Mouse (Mus musculus): ENCODE results near the gene Neurog3.
A peak's percentile ranks its signal among the peaks of the same experiment; 100 is the strongest.

Neurog3 gene

DNA sequence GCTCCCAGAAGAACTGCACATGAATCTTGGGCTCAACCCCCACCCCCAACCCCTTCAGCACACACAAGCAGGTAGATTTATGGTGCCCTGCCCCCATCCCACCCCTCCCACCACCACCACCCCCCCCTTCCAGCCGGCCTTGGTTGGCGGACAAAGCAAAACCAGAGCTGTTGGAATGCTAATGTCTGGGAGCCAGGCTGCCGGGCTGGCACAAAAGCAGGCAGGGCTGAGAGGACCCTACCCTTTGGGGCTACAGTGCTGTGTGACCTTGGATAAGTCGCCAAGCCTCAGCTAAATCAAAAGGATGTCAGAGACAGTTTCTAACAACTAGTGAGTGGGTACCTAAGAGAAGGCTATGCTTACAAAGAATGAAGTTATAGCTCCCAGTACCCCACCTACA is 4.3 kb downstream of the Neurog3 start:
- DNase-seq (ENCODE audit: low spot score), result no peak

DNA sequence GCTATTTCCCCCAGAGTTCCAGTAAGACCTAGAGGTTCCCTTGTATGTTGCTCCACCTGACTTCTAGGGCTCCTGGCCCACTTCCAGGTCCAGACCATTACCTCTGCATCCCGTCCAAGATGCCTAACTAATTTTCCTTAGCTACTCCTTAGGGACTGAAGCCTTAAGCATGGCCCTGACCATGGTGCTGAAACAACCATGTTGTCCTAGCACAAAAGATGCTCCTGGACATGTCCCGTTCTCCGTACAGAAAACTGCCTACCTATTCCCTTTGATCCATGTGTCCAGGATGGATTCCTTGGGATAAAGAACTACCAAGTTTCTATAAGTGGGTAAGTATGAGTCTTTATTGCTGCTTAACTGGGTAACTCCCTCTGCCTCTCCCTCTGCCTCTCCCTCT is 5.2 kb downstream of the Neurog3 start:
- DNase-seq (ENCODE audit: low spot score), result peak; percentile 35

DNA sequence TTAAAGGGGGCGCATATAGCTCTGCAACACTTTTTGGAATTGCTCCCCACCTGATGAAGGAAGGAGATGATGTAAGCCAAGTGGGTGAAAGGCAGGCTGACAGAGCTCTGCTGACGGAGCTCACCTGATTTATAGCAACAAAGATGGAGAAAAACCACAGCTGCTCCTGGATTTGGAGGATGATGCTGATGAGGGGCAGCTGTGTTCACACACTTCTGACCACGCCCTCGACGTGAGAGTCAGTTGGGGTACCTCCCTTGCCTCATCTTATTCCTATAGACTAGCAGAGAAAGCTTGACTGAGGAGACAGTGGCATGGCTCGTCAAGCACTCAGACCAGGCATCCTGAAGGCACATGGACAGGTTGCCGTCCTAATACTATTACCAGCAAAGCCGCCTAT is 10.9 kb downstream of the Neurog3 start, which contains the start of gene Fam241b:
Gene Fam241b (minus strand): TSS at position 101 of the 400 bp plus-strand sequence.
- no peak for DNase-seq (ENCODE audit: low spot score)

DNA sequence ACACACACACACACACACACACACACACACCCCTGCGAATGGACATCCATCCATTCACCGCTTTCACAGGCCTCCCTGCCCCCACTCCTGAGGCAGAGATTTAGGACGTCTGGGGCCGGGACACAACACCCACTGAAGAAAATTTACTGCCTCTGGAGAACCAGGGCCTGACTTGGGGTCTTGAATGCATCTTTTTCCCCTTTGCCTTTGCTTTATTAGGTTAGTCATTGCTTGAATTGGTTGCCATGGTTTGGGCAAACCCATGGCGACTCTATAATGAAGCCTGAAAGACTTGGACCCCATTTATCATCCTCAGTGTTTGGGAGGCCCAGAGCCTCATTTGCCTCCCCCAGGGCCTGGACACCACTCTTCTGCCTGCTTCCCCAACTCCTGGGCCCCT is 13.1 kb downstream of the Neurog3 start:
- no peak for DNase-seq (ENCODE audit: low spot score)

DNA sequence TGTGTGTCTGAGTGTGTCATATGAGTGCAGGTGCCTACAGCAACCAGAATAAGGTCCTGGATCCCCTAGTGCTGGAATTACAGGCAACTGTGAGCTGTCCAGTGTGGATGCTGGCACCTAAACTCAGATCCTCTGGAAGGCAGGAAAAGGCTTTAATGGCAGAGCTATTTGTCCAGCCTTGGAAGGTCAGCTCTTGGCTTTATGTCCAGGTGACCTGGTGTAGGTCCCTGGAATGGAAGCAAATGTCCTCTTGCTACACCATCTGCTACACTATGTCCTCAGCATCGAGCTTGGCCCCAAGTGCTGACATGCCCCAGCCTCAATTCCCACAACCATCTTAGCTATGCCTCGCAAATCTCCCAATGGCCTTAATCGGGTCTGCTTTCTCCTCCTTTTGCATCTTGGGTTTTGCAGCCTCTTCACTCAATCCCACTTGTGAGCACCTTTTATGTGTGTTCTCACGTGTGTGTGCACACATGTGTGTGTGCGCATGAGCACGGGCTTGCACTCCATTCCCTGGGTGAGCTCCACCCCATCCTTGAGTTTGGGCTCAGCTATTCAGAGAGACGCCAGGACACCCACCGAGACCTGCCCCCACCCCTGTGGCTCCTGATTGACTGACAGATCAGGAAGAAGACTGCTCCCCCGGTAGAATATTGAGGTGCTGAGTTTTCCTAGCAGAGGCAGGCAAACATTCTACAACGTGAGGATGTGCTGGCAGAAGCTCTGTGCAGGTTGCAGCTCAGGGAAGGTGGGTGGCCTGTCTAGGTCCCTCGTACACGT is 14.8 kb downstream of the Neurog3 start:
- no peak for DNase-seq (ENCODE audit: low spot score)

DNA sequence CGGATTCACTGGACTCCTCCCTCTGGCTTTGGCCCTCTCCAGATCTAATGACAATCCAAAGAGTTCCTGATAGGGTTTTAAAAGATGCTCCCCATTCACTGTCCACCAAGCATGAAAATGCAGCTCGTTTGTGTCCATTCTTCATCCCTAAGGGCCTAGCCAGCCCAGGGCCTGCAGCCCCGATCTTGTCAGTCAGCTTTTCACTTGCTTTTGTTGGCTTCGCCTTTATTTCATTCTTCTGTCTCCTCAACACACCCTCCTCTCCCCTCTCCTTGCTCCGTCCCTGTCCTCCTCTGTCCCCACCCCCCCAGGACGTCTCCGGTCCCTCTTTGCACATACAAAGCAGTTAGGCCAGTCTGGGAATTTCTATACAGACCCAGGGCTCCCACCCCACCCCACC is 17.0 kb downstream of the Neurog3 start:
- no peak for DNase-seq (ENCODE audit: low spot score)

DNA sequence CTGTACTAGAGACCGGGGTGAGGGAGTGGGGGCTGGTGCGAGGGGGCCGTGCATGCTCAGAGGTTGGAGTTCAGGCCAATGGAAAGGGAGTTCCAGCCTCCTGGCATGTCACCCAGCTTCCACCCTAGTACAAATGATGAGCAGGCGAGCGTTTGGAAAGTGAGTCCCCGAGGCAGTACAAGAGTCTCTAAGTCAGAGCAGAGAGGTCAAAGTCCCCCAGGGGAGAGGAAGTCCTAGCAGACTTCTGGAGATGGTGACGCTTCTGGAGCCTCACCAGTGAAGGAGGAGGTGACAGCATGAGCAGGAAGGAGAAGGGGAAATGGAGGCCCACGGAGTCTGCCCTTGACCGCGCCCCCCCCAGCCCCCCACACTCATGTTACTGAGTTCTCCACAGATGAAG is 29.5 kb downstream of the Neurog3 start:
- DNase-seq (ENCODE audit: low spot score), result no peak

DNA sequence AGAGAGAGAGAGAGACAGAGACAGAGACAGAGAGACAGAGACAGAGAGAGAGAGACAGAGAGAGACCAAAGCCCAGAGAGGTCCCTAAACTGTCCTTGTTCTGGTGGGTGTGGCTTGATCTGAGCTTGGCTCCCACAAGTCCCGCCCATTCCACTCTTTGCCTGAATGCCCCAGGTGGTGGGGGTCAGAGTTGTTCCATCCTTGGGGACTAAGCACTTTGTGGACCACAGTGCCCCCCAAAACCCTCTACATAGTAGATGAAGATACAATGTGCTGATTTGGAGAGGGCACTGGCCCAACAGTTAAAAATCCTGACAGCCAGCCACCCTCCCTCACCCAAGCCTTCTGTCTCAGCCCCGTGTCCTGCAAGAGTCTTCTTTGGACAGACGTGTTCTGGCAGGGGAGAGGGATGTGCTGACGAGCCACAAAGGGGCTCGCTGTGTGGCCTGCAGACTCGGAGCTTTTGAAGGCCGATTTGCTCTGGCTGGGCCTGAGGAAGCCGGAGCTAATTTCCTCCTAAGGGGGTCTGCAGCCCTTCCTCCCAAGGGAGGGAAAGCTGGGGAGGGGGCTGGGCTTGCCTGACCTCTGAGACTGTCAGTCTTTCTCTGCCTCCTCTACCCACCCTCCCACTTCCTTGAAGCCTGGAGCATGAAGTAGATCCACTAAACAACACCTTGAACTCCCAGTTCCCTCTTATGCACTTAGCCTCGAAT is 40.1 kb downstream of the Neurog3 start:
- no peak for DNase-seq (ENCODE audit: low spot score)

DNA sequence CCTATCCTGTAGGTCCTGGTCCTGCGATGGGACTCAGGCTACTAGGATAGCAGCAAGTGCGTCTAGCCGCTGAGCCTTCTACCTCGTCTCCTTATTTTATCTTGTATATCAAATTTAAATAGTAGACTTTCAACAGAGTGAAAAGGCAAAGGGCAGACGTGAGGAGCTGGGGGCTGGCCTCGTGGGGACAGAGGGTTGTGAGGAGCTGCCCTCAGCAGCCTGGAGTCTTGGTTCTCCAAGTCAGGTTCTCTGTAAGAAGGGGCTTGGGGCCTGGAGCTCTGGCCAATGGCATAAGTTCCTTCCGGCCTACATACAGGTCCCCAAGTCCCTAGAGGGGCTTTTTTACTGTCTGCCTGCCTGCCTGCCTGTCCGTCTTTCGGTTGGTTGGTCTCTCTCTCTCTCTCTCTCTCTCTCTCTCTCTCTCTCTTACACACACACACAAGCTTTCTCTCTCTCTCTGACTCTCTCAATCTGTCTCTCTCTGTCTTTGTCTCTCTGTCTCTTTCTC is 41.1 kb downstream of the Neurog3 start:
- DNase-seq (ENCODE audit: low spot score), result no peak

DNA sequence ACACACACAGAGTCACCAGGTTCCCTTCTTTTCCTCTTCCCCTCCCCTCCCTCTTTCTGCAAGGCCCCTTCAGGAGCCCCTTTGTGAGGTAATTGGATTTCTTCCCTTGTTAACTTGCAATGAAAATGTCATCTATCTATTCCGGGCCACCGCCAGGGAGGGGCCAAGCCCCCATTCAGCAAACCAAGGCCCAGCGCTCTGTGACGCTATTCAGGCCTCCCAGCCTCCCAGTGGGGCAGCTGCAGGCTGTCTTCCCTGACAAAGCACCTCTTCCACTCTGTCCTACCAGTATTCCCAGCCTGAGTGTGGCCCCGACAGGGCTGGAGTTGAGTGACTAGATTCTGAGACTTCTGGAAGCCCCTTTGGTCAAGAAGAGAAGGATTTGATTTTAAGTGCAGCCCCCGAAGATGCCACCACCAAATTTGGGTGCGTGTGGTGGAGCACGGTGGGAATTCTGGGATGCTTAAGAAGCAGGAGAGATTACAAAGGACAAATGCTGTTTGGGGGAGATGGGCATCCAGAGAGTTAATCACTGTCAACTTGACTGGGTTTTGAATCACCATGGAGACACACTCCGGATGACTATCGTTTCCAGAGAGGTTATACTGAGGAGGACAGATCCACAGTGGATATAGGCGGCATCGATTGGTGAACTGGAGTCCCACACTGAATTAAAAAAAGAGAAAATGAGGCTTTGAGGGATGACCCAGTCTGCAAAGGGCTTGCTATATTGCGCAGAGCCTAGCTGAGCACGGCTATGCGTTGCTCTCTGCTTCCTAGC is 41.8 kb downstream of the Neurog3 start:
- DNase-seq (ENCODE audit: low spot score), result no peak

DNA sequence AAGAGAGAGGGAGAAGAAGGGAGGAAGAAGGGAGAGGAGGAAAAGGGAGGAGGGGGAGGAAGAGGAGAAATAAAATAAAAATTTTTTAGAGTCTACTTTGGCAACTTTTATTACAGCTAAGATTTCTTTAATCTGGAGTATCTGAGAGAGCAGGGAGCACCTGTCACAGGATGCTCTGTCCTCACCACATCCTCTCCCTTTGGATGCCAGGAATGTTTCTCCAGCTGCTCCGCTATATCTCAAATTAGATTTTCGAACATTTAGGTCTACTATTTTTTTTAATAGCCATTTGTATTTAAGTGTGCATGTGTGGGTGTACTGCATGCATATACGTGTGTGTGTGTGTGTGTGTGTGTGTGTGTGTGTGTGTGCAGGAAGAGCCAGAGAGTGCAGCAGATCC is 47.1 kb downstream of the Neurog3 start:
- DNase-seq (ENCODE audit: low spot score), result no peak

DNA sequence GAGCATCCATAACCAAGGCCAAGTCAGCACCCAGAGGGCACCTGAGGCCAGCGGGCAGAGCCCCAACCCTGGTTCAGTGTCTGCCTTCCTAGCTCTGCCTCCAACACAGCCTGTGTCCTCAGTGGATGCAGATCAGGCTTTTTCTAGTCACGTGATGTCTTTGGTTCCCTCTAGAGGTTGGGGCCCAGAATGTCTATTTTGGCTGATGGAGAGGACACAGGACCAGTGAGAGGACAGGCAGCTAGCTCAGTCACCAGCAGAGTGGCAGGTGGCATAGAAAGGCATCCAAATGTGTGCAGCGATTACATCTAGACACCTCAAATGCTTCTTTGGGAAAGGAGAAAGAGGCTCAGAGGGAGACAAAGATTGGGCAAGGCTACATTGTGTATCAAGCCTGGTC is 48.8 kb downstream of the Neurog3 start:
- no peak for DNase-seq (ENCODE audit: low spot score)

DNA sequence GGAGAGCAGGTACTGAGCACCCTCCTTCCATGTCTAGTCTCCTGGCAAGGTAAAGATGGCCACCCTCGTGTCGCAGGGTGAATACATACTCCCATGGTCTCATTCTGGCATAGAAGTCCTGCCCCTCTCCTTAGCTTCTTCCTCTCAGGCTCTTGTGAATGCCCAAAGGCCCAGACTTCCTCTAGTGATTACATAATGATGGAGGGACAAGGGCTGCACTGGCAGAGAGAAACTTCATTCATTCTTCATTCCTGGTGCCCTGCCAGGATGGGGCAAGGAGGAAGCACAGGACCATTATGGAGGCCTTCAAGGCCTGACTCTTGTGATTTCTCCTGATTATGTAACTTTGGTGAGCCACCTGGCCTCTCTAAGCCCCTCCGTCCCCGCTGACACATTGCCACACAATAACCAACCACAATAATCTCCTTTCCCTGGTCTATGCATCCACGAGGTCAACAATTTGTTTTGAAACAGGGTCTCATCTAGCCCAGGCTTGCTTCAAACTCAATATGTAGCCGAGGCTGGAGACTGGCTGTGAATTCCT is 49.7 kb downstream of the Neurog3 start:
- no peak for DNase-seq (ENCODE audit: low spot score)

DNA sequence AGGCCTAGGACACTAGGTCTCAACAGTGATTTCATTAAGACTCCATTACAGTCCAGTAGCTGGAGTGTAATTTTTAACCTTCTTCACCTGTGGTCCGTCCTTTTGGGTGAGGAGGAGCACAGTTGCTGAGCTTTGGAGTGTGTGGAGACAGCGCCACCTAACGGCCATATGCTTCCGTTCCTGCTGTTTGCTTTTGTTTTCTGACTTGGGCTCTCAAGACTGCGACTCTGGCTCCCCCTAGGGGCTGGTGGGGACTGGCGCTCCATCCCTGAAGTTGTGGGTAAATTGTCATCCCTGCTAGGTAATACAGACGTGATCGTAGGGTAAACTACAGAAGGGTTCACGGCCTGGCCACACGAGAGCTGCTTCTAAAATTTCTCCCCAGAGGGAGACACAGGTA is 50.2 kb downstream of the Neurog3 start:
- peak; percentile 93 for DNase-seq (ENCODE audit: low spot score)

All from adipocyte (in vitro differentiated cells).